Mouse (Mus musculus) intestine, embryonic 14.5 days (tissue): ENCODE data around the gene Snx5. TPM values are rescaled to one million over a fixed set of nuclear protein-coding genes. Genes with fewer than 3 reads are reported as not detected.
A peak's percentile ranks its signal among the peaks of the same experiment; 100 is the strongest.

Experiments
- ATAC-seq: fragments of 200-750 bp; cut with Nextera tagmentation; replicated peaks from 2 replicates; pipeline ENCODE4 v1.8.0; 2017; ENCODE audit warnings: low read depth, moderate number of reproducible peaks, moderate TSS enrichment, moderate library complexity; ENCODE audit not compliant: low FRiP score, low TSS enrichment
- DNase-seq: peaks from one replicate; pipeline ENCODE4 v3.0.0-alpha.2; 2018; ENCODE audit warnings: low spot score
- H3K27ac ChIP-seq: fragments of 300-500 bp; sonication (generic); 2 replicates; pipeline ENCODE4 v1.5.1; 2014; ENCODE audit warnings: low read depth, mild to moderate bottlenecking, control low read depth
- H3K27me3 ChIP-seq: fragments of 300-500 bp; sonication (generic); replicated peaks from 2 replicates; pipeline ENCODE4 v1.6.1; 2014; ENCODE audit warnings: low read length, control low read depth; ENCODE audit not compliant: control insufficient read depth, insufficient read depth
- H3K36me3 ChIP-seq: fragments of 300-500 bp; sonication (generic); 2 replicates; pipeline ENCODE4 v1.6.1; 2014; ENCODE audit warnings: low read length, control low read depth; ENCODE audit not compliant: control insufficient read depth, insufficient read depth
- H3K4me1 ChIP-seq: fragments of 300-500 bp; sonication (generic); replicated peaks from 2 replicates; pipeline ENCODE4 v1.6.1; 2014; ENCODE audit warnings: low read length, control low read depth, mixed read lengths; ENCODE audit not compliant: control insufficient read depth, insufficient read depth
- H3K4me2 ChIP-seq: fragments of 300-500 bp; sonication (generic); 2 replicates; pipeline ENCODE4 v1.6.1; 2014; ENCODE audit warnings: low read length
- H3K4me3 ChIP-seq: fragments of 300-500 bp; sonication (generic); 2 replicates; pipeline ENCODE4 v1.5.1; 2014; ENCODE audit warnings: low read depth, low read length, control low read depth, mixed read lengths
- H3K9ac ChIP-seq: fragments of 300-500 bp; sonication (generic); 2 replicates; pipeline ENCODE4 v1.6.1; 2014; ENCODE audit warnings: mild to moderate bottlenecking, low read length
- H3K9me3 ChIP-seq: fragments of 300-500 bp; sonication (generic); 2 replicates; pipeline ENCODE4 v1.6.1; 2016; ENCODE audit warnings: low read length, control low read depth; ENCODE audit not compliant: control insufficient read depth
- WGBS: fragments of 180-500 bp; shearing (Covaris S2); extraction: QIAGEN DNeasy Blood & Tissue Kit; methylation state at CpG from one replicate; pipeline ENCODE4 v1.1.7; 2014; 5-methylcytosine and 5-hydroxymethylcytosine counted together
- polyA plus RNA-seq: library from polyadenylated mRNA; unstranded; fragments of >200 nt; fragmentation: Nextera tagmentation; extraction: Ambion mirVana; gene quantifications from 2 replicates; pipeline ENCODE4 v1.2.1, GENCODE M21; 2014

The Snx5 gene
- polyA plus RNA-seq, 1 experiment from 2014 or later: 134 TPM

DNA sequence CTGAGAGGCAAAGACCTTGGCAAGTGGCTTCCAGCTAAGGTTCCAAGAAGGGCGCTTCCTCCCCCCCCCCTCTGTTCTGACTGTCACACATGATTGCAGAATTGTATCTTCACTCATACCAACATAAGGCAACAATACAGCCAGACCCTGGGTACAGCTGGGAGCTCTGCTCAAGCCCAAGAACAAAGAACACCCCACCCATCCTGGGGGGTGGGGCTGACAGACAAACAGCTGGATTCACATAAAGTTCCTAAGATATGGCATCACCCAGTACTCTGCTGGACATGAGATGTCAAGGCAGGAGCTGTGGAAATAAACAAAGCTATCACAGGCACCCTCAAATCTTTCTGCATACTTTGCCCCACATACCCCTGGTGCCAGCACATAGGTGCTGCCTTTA is 63.3 kb downstream of the Snx5 start:
- no peaks in the 10 kb centered on the region for H3K9me3 ChIP-seq
- ATAC-seq (no peak), DNase-seq (no peak)
- H3K4me3 ChIP-seq: no peak overlapping the region
- no peak overlapping the region for H3K27ac ChIP-seq
- no peaks in the 10 kb centered on the region for H3K27me3 ChIP-seq
- peaks cover 4% of the 10 kb centered on the region for H3K4me1 ChIP-seq
- H3K4me2 ChIP-seq: no peak overlapping the region
- H3K9ac ChIP-seq: no peak overlapping the region
- no peaks in the 10 kb centered on the region for H3K36me3 ChIP-seq
- WGBS: 94% methylated on average over 1 of the region's 1 CpGs

DNA sequence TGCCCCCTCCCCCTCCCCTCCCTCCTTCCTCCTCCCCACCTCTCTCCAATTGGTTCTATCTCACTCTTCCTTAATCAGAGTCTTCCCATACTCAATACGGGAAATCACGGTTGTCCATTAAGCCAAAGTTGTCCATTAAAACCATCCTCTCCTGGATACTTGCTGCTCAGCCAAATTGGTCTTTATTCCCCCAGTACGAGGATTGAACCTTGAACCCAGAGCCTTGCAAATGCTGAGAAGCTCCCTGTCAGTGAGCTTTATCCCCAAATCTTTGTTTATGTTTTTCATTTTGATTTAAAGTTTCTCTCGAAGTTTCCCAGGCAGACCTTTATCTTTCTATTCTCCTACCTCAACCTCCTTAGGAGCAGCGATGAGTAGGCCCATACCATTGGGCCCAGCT is 67.7 kb downstream of the Snx5 start:
- H3K4me3 ChIP-seq: no peak overlapping the region
- WGBS: 81% methylated on average over 5 of the region's 5 CpGs
- no peak for DNase-seq
- no peak overlapping the region for H3K4me2 ChIP-seq
- no peak overlapping the region for H3K27ac ChIP-seq
- no peaks in the 10 kb centered on the region for H3K36me3 ChIP-seq
- H3K9ac ChIP-seq: no peak overlapping the region
- peaks cover 10% of the 10 kb centered on the region for H3K4me1 ChIP-seq
- H3K27me3 ChIP-seq: no peaks in the 10 kb centered on the region
- H3K9me3 ChIP-seq: peaks cover 3% of the 10 kb centered on the region; the same call in 1 of the 2 replicates
- no peak for ATAC-seq

DNA sequence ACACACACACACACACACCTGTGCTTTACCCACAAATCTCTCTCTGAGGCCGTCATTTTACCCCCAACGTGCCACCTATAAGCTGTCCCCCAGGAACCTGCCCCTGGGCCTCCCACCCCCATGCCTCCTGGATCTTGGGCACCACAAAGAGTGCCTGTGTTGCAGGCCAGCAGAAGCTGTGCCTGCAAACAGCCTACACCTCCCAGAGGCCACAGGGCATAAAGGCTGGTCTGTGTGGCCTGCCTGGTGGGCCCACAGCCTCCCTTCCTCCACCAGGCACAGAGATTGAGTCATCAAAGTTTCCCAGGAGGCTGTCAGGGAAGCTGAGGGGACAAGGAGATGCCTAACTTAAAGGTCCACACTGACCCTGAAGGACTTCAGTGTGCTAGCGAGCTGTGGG is 68.1 kb downstream of the Snx5 start:
- ATAC-seq: no peak
- Histone ChIP-seq H3K27me3 (no peaks in the 10 kb centered on the region), H3K4me3 (no peak overlapping the region), H3K4me2 (no peak overlapping the region), H3K36me3 (no peaks in the 10 kb centered on the region), H3K9me3 (peaks cover 3% of the 10 kb centered on the region; the same call in 1 of the 2 replicates), H3K27ac (peak overlapping the region; percentile 68), H3K9ac (no peak overlapping the region), H3K4me1 (peaks cover 10% of the 10 kb centered on the region)
- 69% methylated on average over 3 of the region's 3 CpGs for WGBS
- no peak for DNase-seq

DNA sequence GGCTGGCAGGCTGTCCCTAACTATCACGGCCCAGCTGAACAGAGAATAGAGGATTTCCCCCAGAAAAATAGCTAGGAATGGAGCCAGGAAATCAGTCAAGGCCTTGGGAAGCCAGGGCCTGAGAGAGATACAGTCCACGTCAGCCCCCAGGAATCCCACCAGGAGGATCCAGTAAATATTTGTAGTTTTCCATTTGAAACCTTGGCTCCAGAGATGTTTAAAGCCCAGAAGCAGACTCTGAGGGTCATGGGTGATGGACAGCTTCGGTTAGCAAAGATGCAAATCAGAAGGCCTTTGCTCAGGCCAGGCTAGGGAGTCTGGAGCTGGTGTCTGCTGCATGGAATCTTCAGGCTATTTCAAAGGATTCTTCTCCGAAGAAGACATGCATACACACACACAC is 68.6 kb downstream of the Snx5 start:
- peak overlapping the region; percentile 68 for H3K27ac ChIP-seq
- no peaks in the 10 kb centered on the region for H3K36me3 ChIP-seq
- H3K9me3 ChIP-seq: peaks cover 3% of the 10 kb centered on the region; the same call in 1 of the 2 replicates
- H3K27me3 ChIP-seq: no peaks in the 10 kb centered on the region
- DNase-seq (no peak), ATAC-seq (no peak)
- H3K4me3 ChIP-seq: no peak overlapping the region
- 26% methylated on average over 4 of the region's 4 CpGs for WGBS
- peaks cover 10% of the 10 kb centered on the region for H3K4me1 ChIP-seq
- no peak overlapping the region for H3K4me2 ChIP-seq
- 0 out of 2 replicates have a peak overlapping the region, but pooled peaks have one; percentile 12 for H3K9ac ChIP-seq

Other genes with a start within 250 kb of the Snx5 start
- gene Banf2, start 237.8 kb downstream of the Snx5 start, polyA plus RNA-seq: not detected in 2 replicates
- gene Mgme1, start 243 bp downstream of the Snx5 start, polyA plus RNA-seq: 21.1 and 22.9 TPM in 2 replicates
- gene Ovol2, start 61.2 kb upstream of the Snx5 start, polyA plus RNA-seq: 0.93 and 0.95 TPM in 2 replicates
- 43.8 and 43.9 TPM in 2 replicates for gene Kat14, start 98.1 kb upstream of the Snx5 start, polyA plus RNA-seq
- gene Pet117, start 98.1 kb upstream of the Snx5 start, polyA plus RNA-seq: 2.2 TPM in 2 replicates